Mouse (Mus musculus) liver, embryonic 13.5 days (tissue): ENCODE data around the gene Dhh. TPM values are rescaled to one million over a fixed set of nuclear protein-coding genes. Genes with fewer than 3 reads are reported as not detected.
"Not testable (repeated sequence)": the region's sequence is repeated elsewhere in the genome, so short reads cannot be mapped to it uniquely, and the experiment has no call there.

ENCODE experiments used
- ATAC-seq: fragments of 200-750 bp; cut with Nextera tagmentation; 2 replicates; pipeline ENCODE4 v1.8.0; 2017; ENCODE audit warnings: low read depth, mild to moderate bottlenecking, moderate number of reproducible peaks, moderate library complexity
- DNase-seq: peaks from one replicate; pipeline ENCODE4 v3.0.0; 2022
- H3K27ac ChIP-seq: fragments of 300-500 bp; sonication (generic); 2 replicates; pipeline ENCODE4 v1.5.1; 2015; ENCODE audit warnings: moderate library complexity, mild to moderate bottlenecking, inconsistent platforms
- H3K27me3 ChIP-seq: fragments of 300-500 bp; sonication (generic); 2 replicates; pipeline ENCODE4 v1.6.1; 2015; ENCODE audit warnings: mild to moderate bottlenecking, inconsistent platforms
- H3K36me3 ChIP-seq: fragments of 300-500 bp; sonication (generic); 2 replicates; pipeline ENCODE4 v1.6.1; 2015; ENCODE audit warnings: mild to moderate bottlenecking, inconsistent platforms
- H3K4me1 ChIP-seq: fragments of 300-500 bp; sonication (generic); replicated peaks from 2 replicates; pipeline ENCODE4 v1.6.1; 2015; ENCODE audit warnings: inconsistent platforms
- H3K4me2 ChIP-seq: fragments of 300-500 bp; sonication (generic); 2 replicates; pipeline ENCODE4 v1.6.1; 2015; ENCODE audit warnings: inconsistent platforms, mild to moderate bottlenecking, moderate library complexity
- H3K4me3 ChIP-seq: fragments of 300-500 bp; sonication (generic); replicated peaks from 2 replicates; pipeline ENCODE4 v1.5.1; 2015; ENCODE audit warnings: mild to moderate bottlenecking, inconsistent platforms
- H3K9ac ChIP-seq: fragments of 300-500 bp; sonication (generic); 2 replicates; pipeline ENCODE4 v1.6.1; 2015; ENCODE audit warnings: mild to moderate bottlenecking, inconsistent platforms
- H3K9me3 ChIP-seq: fragments of 300-500 bp; sonication (generic); replicated peaks from 2 replicates; pipeline ENCODE4 v1.6.1; 2016; ENCODE audit warnings: inconsistent platforms
- WGBS: fragments of 180-500 bp; shearing (Covaris S2); methylation state at CpG from one replicate; pipeline ENCODE4 v1.1.7; 2015; ENCODE audit not compliant: insufficient replicate concordance; 5-methylcytosine and 5-hydroxymethylcytosine counted together
- polyA plus RNA-seq: library from polyadenylated mRNA; unstranded; fragments of >200 nt; fragmentation: Nextera tagmentation; extraction: Ambion mirVana; gene quantifications from 2 replicates; pipeline ENCODE4 v1.2.1, GENCODE M21; 2015

Gene Dhh
- polyA plus RNA-seq: 0.12 and 0.16 TPM in 2 replicates

DNA sequence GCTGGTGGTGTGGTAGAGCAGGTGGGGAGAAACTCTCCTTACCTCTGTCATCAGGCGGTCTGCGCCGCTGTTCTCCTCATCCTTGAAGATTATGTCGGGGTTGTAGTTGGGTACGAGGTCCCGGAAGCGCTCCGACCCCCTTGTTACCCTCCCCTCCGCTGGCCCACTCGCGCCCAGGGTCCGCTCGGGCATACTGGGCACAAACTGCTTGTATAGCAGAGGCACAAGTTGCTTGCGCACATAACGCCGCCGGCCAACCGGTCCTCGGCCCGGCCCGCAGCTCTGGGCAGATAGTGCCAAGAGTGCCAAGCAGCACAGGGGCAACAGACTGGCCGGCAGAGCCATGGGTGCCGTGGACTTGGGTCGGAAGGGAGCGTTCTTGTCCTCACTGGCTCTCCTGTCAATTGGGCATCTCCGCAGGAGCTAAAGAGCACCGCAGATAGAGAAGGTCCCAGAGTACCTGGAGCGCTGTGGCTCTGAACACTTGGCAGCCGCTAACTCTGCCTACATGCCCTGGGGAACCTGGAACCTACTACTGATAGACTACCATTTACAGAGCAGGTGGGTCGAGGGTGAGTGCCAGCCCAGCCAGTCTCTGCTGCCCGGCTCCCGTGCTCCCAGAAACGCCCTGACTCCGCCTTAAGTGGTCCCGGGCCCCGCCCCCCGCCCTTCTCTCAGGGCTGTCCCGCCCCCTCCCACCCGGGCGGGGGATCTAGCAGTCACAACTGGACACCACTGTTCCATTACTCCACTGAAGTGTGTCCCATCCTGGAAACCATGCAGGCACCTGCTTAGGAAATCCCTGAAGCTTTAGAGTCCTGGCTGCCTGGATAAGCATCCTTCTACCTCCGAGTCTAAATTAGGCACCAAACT is at the start of gene Dhh:
Gene Dhh, minus strand, starts transcription at position 613 of the 873 bp plus-strand sequence.
- no peak for ATAC-seq
- peak within 1 kb of the TSS; percentile 16; the same call in 1 of the 2 replicates for H3K4me3 ChIP-seq
- no peaks in the 10 kb centered on the region for H3K36me3 ChIP-seq
- H3K27ac ChIP-seq: no peak within 1 kb of the TSS
- H3K4me1 ChIP-seq: peaks cover 55% of the 10 kb centered on the region
- H3K9ac ChIP-seq: no peak within 1 kb of the TSS
- peaks cover 82% of the 10 kb centered on the region for H3K27me3 ChIP-seq
- 2% methylated on average over 41 of the region's 41 CpGs for WGBS
- no peak for DNase-seq
- H3K9me3 ChIP-seq: no peaks in the 10 kb centered on the region
- H3K4me2 ChIP-seq: peak within 1 kb of the TSS; percentile 38

DNA sequence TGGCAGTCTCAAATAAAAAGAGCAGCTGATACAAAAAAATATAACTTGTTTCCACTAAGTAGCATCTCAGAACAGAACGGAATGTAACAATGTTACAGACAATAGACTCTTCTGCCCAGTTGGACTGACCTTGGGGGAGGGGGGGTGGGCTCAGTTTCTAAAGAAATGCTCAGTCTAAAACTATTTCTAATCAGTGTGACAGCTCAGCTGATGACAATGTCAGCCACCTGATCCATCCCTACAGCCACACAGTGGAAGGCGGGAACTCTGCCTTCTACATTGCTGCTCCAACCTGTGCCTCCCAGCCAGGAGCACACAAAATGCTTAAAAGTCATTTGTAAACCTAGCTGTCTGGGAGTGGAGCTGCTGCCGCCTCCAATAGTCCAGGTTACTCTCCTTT is 49.5 kb upstream of the Dhh start:
- Histone ChIP-seq H3K27ac (no peak overlapping the region), H3K4me2 (no peak overlapping the region), H3K36me3 (no peaks in the 10 kb centered on the region), H3K27me3 (no peaks in the 10 kb centered on the region), H3K4me1 (peaks cover 9% of the 10 kb centered on the region), H3K4me3 (no peak overlapping the region), H3K9me3 (no peaks in the 10 kb centered on the region), H3K9ac (no peak overlapping the region)
- DNase-seq: no peak
- 70% methylated on average over 3 of the region's 3 CpGs for WGBS
- ATAC-seq: no peak

DNA sequence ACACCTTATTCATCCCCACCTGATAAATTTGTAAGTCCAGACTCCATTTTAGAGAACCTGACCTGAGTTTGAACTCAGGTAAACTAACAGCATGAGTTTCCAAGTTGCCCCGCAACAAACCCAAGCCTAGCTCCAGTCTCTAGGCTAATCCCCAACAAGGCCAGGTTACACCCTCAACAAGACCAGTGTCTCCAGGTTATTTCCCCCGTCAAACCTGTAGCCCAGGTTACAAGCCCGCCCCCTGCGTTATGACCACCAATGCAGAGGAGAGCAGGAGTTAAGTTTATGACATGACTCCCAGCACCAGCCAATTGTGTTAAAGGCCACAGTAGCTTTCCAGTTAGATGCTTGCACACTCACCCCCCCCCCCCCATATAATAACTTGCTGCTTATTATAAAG is 44.8 kb upstream of the Dhh start:
- no peak overlapping the region for H3K4me3 ChIP-seq
- no peak for ATAC-seq
- 0 out of 2 replicates have a peak, but pooled peaks cover 9% of the 10 kb centered on the region for H3K4me1 ChIP-seq
- H3K4me2 ChIP-seq: no peak overlapping the region
- WGBS: 78% methylated on average over 4 of the region's 4 CpGs
- H3K27me3 ChIP-seq: no peaks in the 10 kb centered on the region
- no peak overlapping the region for H3K9ac ChIP-seq
- H3K9me3 ChIP-seq: no peaks in the 10 kb centered on the region
- H3K27ac ChIP-seq: no peak overlapping the region
- no peak for DNase-seq
- no peaks in the 10 kb centered on the region for H3K36me3 ChIP-seq

DNA sequence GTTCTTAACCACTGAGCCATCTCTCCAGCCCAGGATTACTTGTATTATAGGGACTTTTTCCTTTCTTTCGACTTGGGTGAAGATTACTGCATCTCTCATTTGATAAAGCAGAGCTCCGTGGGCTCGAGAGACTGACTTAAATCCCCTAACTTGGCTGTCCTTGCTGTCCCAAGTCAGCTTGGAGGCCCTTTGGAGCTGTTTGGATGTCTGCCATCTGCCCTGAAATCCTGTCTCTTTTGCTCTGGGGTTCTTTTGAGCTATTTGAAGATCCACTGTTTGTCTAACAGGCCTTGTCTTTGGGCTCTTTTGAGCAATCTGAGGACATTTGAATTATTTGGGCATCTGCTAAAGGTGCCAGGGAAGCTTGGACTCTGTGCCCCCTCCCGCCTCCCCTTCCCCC is 43.7 kb upstream of the Dhh start:
- WGBS: 68% methylated on average over 4 of the region's 4 CpGs
- no peak overlapping the region for H3K27ac ChIP-seq

DNA sequence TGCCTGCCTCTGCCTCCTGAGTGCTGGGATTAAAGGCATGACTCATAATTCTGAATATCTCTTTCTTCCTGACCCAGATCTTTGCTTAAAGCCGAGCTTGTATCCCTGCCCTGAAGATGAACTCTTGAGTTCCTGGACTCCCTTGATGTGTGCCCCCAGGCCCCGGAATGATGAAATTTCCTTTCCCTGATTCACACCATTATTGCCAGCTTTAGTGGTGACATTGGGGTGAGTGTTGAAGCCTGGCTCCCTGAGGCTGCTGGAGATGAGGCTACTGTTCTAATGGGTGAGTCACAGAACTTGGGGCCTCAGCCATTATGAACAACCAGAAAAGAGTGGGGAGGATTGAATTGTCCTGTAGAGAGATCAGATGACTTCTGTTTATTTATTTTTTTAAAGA is 43.2 kb upstream of the Dhh start:
- H3K9ac ChIP-seq: no peak overlapping the region
- H3K27me3 ChIP-seq: no peaks in the 10 kb centered on the region
- H3K4me3 ChIP-seq: no peak overlapping the region
- WGBS: 79% methylated on average over 2 of the region's 2 CpGs
- H3K27ac ChIP-seq: no peak overlapping the region
- H3K36me3 ChIP-seq: no peaks in the 10 kb centered on the region
- H3K4me2 ChIP-seq: no peak overlapping the region
- 0 out of 2 replicates have a peak, but pooled peaks cover 14% of the 10 kb centered on the region for H3K4me1 ChIP-seq
- no peak for ATAC-seq
- no peak for DNase-seq
- H3K9me3 ChIP-seq: no peaks in the 10 kb centered on the region

More for the DNA sequence above, 43.7 kb upstream of the Dhh start:
- Histone ChIP-seq H3K4me2 (no peak overlapping the region), H3K27me3 (no peaks in the 10 kb centered on the region), H3K9me3 (no peaks in the 10 kb centered on the region), H3K4me1 (0 out of 2 replicates have a peak, but pooled peaks cover 12% of the 10 kb centered on the region), H3K9ac (no peak overlapping the region), H3K4me3 (no peak overlapping the region), H3K36me3 (no peaks in the 10 kb centered on the region)
- no peak for DNase-seq
- no peak for ATAC-seq

DNA sequence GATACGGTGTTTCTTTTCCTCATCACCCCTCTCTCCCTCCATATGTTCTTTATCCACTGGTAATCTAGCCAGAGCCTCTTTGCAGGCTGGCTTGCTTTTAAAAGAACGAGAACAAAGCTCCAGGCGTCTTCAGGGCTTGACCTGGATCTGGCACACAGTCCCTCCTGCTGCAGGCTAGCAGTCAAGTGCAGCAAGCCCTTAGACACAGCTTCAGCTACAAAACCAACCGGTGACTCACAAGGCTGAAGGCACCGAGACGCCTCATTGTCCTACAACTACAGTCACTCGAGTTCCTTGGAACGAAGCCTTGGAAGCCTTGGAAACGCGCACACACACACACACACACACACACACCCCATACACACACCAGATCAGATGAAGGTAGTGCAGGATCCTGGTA is 42.5 kb upstream of the Dhh start:
- DNase-seq: no peak

DNA sequence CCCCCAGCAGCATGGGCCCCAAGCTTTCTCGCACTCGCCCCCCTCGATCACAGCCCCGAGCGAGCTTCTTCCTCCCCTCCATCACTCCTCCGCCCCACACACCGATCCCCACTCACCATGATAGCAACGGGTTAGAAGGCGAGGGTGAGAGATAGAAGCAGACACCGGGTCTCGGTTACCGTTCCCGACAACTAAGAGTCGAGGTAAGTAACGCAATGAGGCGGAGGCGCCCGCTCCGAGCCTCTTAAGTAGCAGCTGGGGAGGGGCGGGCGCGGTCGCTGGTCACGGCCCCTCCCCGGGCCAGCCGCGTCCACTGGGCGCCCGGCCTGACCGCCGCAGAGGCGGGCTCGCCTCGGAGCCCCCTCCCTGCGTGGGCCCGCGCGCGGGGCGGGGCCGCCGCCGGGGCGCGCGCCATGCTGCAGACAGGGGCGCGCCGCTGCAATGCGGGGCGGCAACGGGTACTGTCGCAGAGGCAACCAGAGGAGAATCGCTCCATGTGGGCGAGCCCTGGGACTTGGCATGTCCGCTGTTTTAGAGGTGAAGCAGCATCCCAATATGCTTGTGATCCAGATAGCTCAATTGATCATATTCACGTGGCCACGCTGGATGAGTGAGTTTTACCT is 36.0 kb upstream of the Dhh start, which contains the start of gene Tuba1b:
Gene Tuba1b, minus strand, starts transcription at position 349 of the 623 bp plus-strand sequence.
- Histone ChIP-seq H3K36me3 (peaks cover 23% of the 10 kb centered on the region), H3K9ac (peak within 1 kb of the TSS; percentile 93), H3K4me3 (peak within 1 kb of the TSS; percentile 85), H3K4me2 (peak within 1 kb of the TSS; percentile 94), H3K27me3 (no peaks in the 10 kb centered on the region), H3K4me1 (peaks cover 39% of the 10 kb centered on the region), H3K9me3 (no peaks in the 10 kb centered on the region), H3K27ac (peak within 1 kb of the TSS; percentile 98)
- WGBS: 0% methylated on average over 38 of the region's 58 CpGs
- ATAC-seq (peak; percentile 94), DNase-seq (peak; percentile 88)

More for the DNA sequence above, 42.5 kb upstream of the Dhh start:
- Histone ChIP-seq H3K9me3 (no peaks in the 10 kb centered on the region), H3K4me3 (no peak overlapping the region), H3K27me3 (no peaks in the 10 kb centered on the region), H3K9ac (no peak overlapping the region), H3K4me2 (no peak overlapping the region), H3K36me3 (no peaks in the 10 kb centered on the region), H3K27ac (no peak overlapping the region), H3K4me1 (peaks cover 20% of the 10 kb centered on the region)
- WGBS: 68% methylated on average over 10 of the region's 10 CpGs
- ATAC-seq: no peak

DNA sequence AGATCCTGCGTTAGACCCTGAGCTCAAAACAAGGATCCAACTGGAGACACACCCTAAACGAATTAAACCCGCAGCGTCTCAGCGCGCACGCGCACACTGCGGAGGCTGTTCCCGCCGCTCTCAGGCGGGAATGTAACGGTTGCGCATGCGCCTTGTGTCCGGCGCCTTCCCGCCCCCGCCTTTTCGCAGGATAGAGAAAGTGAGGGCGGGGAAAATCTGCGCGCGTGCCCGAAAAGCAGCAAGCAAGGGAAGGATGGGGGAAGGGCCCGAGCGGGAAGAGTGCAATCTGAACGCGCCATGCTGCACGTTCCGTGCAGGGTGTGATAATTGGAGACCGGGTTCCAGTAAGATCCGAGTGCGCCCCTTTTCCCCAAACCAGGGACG is 35.5 kb upstream of the Dhh start:
- peak; percentile 92 for DNase-seq

DNA sequence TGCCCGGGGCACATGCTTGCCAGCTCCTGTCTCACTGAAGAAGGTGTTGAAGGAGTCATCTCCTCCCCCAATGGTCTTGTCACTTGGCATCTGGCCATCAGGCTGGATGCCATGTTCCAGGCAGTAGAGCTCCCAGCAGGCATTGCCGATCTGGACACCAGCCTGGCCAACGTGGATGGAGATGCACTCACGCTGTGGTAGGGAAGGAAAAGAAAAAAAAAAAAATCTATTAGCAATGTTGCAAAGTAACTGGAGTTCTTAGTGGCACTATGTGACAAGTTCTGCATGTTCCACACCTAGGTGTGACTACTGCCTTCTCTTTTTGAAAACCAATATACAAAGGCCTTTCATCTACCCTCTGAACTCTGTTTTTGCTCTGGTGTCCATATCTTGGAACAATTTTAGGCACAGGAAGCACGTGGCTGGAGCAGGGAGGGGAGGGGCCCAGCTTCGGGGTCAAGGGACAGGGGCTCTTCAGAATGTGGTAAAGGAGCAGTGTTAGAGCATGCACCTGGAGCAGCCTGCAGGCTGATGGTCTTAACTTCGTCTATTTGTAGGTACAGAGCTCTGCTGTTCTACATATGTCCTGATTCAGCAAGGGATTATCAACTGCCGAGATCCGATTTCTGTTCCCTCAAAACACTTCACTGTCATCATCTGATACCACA is 34.8 kb upstream of the Dhh start:
- Histone ChIP-seq H3K4me3 (peak overlapping the region; percentile 85), H3K9ac (peak overlapping the region; percentile 93), H3K4me2 (peak overlapping the region; percentile 94), H3K27ac (peak overlapping the region; percentile 98), H3K36me3 (peaks cover 23% of the 10 kb centered on the region), H3K4me1 (peaks cover 45% of the 10 kb centered on the region)
- ATAC-seq, DNase-seq, H3K9me3 ChIP-seq, H3K27me3 ChIP-seq: not testable (repeated sequence)
- WGBS: 12% methylated on average over 8 of the region's 9 CpGs

More for the DNA sequence above, 35.5 kb upstream of the Dhh start:
- Histone ChIP-seq H3K27ac (peak overlapping the region; percentile 98), H3K4me1 (peaks cover 42% of the 10 kb centered on the region), H3K27me3 (no peaks in the 10 kb centered on the region), H3K36me3 (peaks cover 23% of the 10 kb centered on the region), H3K4me3 (peak overlapping the region; percentile 85), H3K9ac (peak overlapping the region; percentile 93), H3K4me2 (peak overlapping the region; percentile 94), H3K9me3 (no peaks in the 10 kb centered on the region)
- peak; percentile 69 for ATAC-seq
- WGBS: under 1% methylated on average over 35 of the region's 35 CpGs

DNA sequence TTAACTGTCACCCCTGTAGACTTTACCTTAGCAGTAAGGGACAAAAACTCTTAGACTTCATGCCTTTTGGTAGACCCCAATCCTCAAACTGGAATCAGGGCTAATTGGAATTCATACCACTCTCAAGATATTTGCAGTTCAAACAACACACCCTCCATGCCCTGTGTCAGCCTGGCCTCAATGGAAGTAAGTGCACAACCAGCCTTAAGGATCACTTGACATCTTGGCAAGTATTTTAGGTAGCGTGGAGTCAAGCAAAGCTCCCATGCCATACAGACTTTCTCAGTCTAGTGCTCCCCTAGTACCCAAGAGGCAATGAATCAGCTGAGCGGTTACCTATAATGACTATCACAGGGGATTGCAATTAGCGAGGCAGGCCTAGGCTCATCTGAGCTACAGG is 32.7 kb upstream of the Dhh start:
- DNase-seq (no peak), ATAC-seq (no peak)
- H3K4me1 ChIP-seq: peaks cover 36% of the 10 kb centered on the region
- H3K4me3 ChIP-seq: no peak overlapping the region
- peak overlapping the region; percentile 16; the same call in 1 of the 2 replicates for H3K4me2 ChIP-seq
- peaks cover 23% of the 10 kb centered on the region for H3K36me3 ChIP-seq
- no peaks in the 10 kb centered on the region for H3K27me3 ChIP-seq
- 0 out of 2 replicates have a peak overlapping the region, but pooled peaks have one; percentile 31 for H3K9ac ChIP-seq
- 82% methylated on average over 3 of the region's 3 CpGs for WGBS
- peak overlapping the region; percentile 57; the same call in 1 of the 2 replicates for H3K27ac ChIP-seq
- no peaks in the 10 kb centered on the region for H3K9me3 ChIP-seq
